Mouse (Mus musculus) G1E (cell line): ENCODE results near the gene Lrr1.

Source experiments
- CTCF ChIP-seq: IDR thresholded peaks from 2 replicates; pipeline ENCODE4 v1.5.1; 2012; ENCODE audit warnings: low read depth, low read length, inconsistent platforms, mixed read lengths
- GATA1 ChIP-seq: IDR thresholded peaks from 2 replicates; pipeline ENCODE4 v1.6.1; 2012; ENCODE audit warnings: borderline replicate concordance, low read length, inconsistent platforms, mixed read lengths
- GATA2 ChIP-seq: IDR thresholded peaks from 2 replicates; pipeline ENCODE4 v1.6.1; 2012; ENCODE audit warnings: low read depth, low read length, inconsistent platforms, borderline replicate concordance
- POLR2AphosphoS5 ChIP-seq: IDR thresholded peaks from 2 replicates; pipeline ENCODE4 v1.6.1; 2012; ENCODE audit warnings: low read depth, low read length, inconsistent platforms; ENCODE audit not compliant: insufficient replicate concordance

GRCm38 (mm10) chr12:69139841-69140240, 28.8 kb upstream of the Lrr1 start:
- TF ChIP-seq CTCF = no peak
- no peak for TF ChIP-seq GATA1
- no peak for TF ChIP-seq GATA2
- TF ChIP-seq POLR2AphosphoS5 = no peak
